11 mouse cellular contexts compared by ENCODE assay signal in the genomic region with DNA sequence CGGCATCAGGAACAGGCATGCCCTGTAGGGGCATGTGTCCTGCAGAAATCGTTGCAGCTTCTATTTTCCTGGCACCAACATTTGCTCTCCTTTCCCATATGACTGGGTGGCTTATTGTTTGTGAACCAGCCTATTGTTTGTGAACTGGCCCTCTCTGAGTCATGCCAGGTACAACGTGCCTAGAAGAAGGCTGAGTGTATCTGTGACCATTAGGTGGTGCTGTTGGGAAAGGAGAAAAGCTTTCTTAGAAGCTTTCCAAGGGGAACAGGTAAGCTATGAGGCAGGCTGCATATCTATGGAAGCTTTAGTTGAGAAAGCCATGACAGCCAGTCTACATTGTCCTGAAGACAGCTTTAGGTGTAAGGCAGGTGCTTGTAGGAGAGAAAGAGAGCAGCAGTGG. TPM values are rescaled to one million over a fixed set of nuclear protein-coding genes. Genes with fewer than 3 reads are reported as not detected.
DNase-seq lines count a peak whose midpoint lies in the region; ATAC-seq and TF ChIP-seq lines count a peak whose summit lies in the region.
"Had no signal": no experiment of that assay in that cellular context is flagged by ENCODE, and none has a peak within 500 bp of the region (broad histone marks: within the 10 kb centered on the region; RNA-seq: fewer than 3 reads in every experiment).

No protein-coding gene starts in this region.

- TF ChIP-seq POLR2A in kidney, adult 2 months (IDR thresholded peaks at IDR 0.05; ENCODE audit: low read depth, low read length): no peak

- ATAC-seq in kidney, embryonic 15.5 days (replicated peaks; ENCODE audit: low FRiP score): no peak
- 0 out of 2 replicates have a peak, but pooled peaks have one; percentile 69 for ATAC-seq in hindbrain, embryonic 16.5 days

- no peaks in the 10 kb centered on the region for H3K9me3 ChIP-seq in kidney, embryonic 15.5 days (replicated peaks)
- no peaks in the 10 kb centered on the region for H3K9me3 ChIP-seq in hindbrain, embryonic 16.5 days (ENCODE audit: control insufficient read depth, low read length)

- no peaks in the 10 kb centered on the region for H3K36me3 ChIP-seq in kidney, adult 2 months (ENCODE audit: control insufficient read depth, insufficient read depth, low read length)
- H3K36me3 ChIP-seq in kidney, embryonic 15.5 days: no peaks in the 10 kb centered on the region
- no peaks in the 10 kb centered on the region for H3K36me3 ChIP-seq in hindbrain, embryonic 16.5 days (ENCODE audit: control insufficient read depth, insufficient read depth, low read length)

- intact Hi-C loops in heart, postnatal 36 days (cut with DNase I): no loop called here

- 35% methylated on average over 3 of the region's 3 CpGs for WGBS in kidney, adult 2 months
- WGBS in kidney, embryonic 15.5 days: 37% methylated on average over 3 of the region's 3 CpGs
- WGBS in hindbrain, embryonic 16.5 days: 34% methylated on average over 3 of the region's 3 CpGs

- peak; percentile 44; the same call in 1 of the 2 replicates for TF ChIP-seq CTCF in kidney, adult 2 months (conservative IDR thresholded peaks at IDR 0.05; ENCODE audit: insufficient read depth, insufficient read length, low read depth, low read length)

- H3K27me3 ChIP-seq in kidney, adult 2 months (replicated peaks; ENCODE audit: control insufficient read depth, insufficient read depth, low read length): no peaks in the 10 kb centered on the region
- H3K27me3 ChIP-seq in kidney, embryonic 15.5 days: no peaks in the 10 kb centered on the region
- no peaks in the 10 kb centered on the region for H3K27me3 ChIP-seq in hindbrain, embryonic 16.5 days (replicated peaks; ENCODE audit: control insufficient read depth, insufficient read depth, low read length)

- DNase-seq in kidney, adult 2 months: peak; percentile 33
- peak; percentile 52 for DNase-seq in urinary bladder, postnatal 14 days (ENCODE audit: low spot score)
- no peak for DNase-seq in urinary bladder, adult 2 months (ENCODE audit: low spot score)
- DNase-seq in testis, postnatal 10 days (ENCODE audit: low spot score): no peak
- DNase-seq in c-Kit-positive CD71-positive TER-119-positive erythroid progenitor cells, embryonic 14.5 days (ENCODE audit: low spot score): no peak
- DNase-seq in heart, postnatal 36 days: no peak

- no peak overlapping the region for H3K4me2 ChIP-seq in kidney, embryonic 15.5 days
- no peak overlapping the region for H3K4me2 ChIP-seq in hindbrain, embryonic 16.5 days (ENCODE audit: low read length)

- no peak overlapping the region for H3K4me3 ChIP-seq in kidney, adult 2 months (ENCODE audit: insufficient read depth, low read depth, low read length)
- H3K4me3 ChIP-seq in kidney, embryonic 15.5 days (replicated peaks): no peak overlapping the region
- H3K4me3 ChIP-seq in hindbrain, embryonic 16.5 days (ENCODE audit: low read length): no peak overlapping the region

- no peak overlapping the region for H3K27ac ChIP-seq in kidney, adult 2 months (ENCODE audit: insufficient read depth, low read depth, low read length)
- H3K27ac ChIP-seq in kidney, embryonic 15.5 days: no peak overlapping the region
- H3K27ac ChIP-seq in hindbrain, embryonic 16.5 days (ENCODE audit: low read depth, low read length): no peak overlapping the region

- no peak overlapping the region for H3K9ac ChIP-seq in kidney, embryonic 15.5 days
- no peak overlapping the region for H3K9ac ChIP-seq in hindbrain, embryonic 16.5 days (ENCODE audit: low read depth, low read length)

- H3K4me1 ChIP-seq in kidney, adult 2 months (ENCODE audit: control insufficient read depth, insufficient read depth, low read length): no peaks in the 10 kb centered on the region
- H3K4me1 ChIP-seq in kidney, embryonic 15.5 days: no peaks in the 10 kb centered on the region
- H3K4me1 ChIP-seq in hindbrain, embryonic 16.5 days (ENCODE audit: control insufficient read depth, insufficient read depth, low read depth, low read length): no peaks in the 10 kb centered on the region

RNA-seq across cellular contexts. Expression of a gene that starts 5.8 kb away (rescaled TPM):
- polyA plus RNA-seq in kidney, adult 2 months (2012; rRNA removed): not detected in 2 replicates
- polyA plus RNA-seq in kidney, embryonic 15.5 days (2015; fragmentation: Nextera tagmentation; extraction: Ambion mirVana): not detected in 2 replicates
- polyA plus RNA-seq in urinary bladder, adult 2 months (2012; rRNA removed): not detected in 2 replicates
- not detected in 2 replicates for polyA plus RNA-seq in hindbrain, embryonic 16.5 days (2015; fragmentation: Nextera tagmentation; extraction: Ambion mirVana)
- not detected for total RNA-seq in heart, postnatal 36 days (2021)
- total RNA-seq: adrenal gland, postnatal 36 days; heart, adult 18-20 months had no signal
- polyA plus RNA-seq: liver, embryonic 16.5 days had no signal

RNA-seq across cellular contexts. Expression of a gene that starts 24.6 kb away (rescaled TPM):
- 0.15 TPM in 1 of 2 replicates, not detected in the other for polyA plus RNA-seq in kidney, adult 2 months (2012; rRNA removed)
- not detected in 2 replicates for polyA plus RNA-seq in kidney, embryonic 15.5 days (2015; fragmentation: Nextera tagmentation; extraction: Ambion mirVana)
- polyA plus RNA-seq in urinary bladder, adult 2 months (2012; rRNA removed): not detected in 2 replicates
- polyA plus RNA-seq in hindbrain, embryonic 16.5 days (2015; fragmentation: Nextera tagmentation; extraction: Ambion mirVana): not detected in 2 replicates
- total RNA-seq in heart, postnatal 36 days (2021): not detected
- total RNA-seq: adrenal gland, postnatal 36 days; heart, adult 18-20 months had no signal
- polyA plus RNA-seq: liver, embryonic 16.5 days had no signal

RNA-seq across cellular contexts. Expression of a gene that starts 35.0 kb away (rescaled TPM):
- polyA plus RNA-seq in kidney, adult 2 months (2012; rRNA removed): 0.17 and 0.19 TPM in 2 replicates
- polyA plus RNA-seq in kidney, embryonic 15.5 days (2015; fragmentation: Nextera tagmentation; extraction: Ambion mirVana): 0.97 and 4.2 TPM in 2 replicates
- 0.13 and 0.17 TPM in 2 replicates for polyA plus RNA-seq in urinary bladder, adult 2 months (2012; rRNA removed)
- 6.7 and 7.9 TPM in 2 replicates for polyA plus RNA-seq in hindbrain, embryonic 16.5 days (2015; fragmentation: Nextera tagmentation; extraction: Ambion mirVana)
- not detected for total RNA-seq in heart, postnatal 36 days (2021)
- polyA plus RNA-seq: liver, embryonic 16.5 days had no signal

Comparison
In these comparisons a context has a peak if more than half of its experiments do, and no peak if none do; other contexts are left out.
1. DNase-seq: peak in kidney, adult 2 months (single experiment) and urinary bladder, postnatal 14 days (single experiment); none in urinary bladder, adult 2 months (single experiment), testis, postnatal 10 days (single experiment), c-Kit-positive CD71-positive TER-119-positive erythroid progenitor cells, embryonic 14.5 days (single experiment) and heart, postnatal 36 days (0 of 2).